Mouse (Mus musculus): ENCODE measurements around the gene Tshz2. TPM values are rescaled to one million over a fixed set of nuclear protein-coding genes. Genes with fewer than 3 reads are reported as not detected.

Gene Tshz2
- polyA plus RNA-seq, 1 experiment from 2014 or later = not detected

DNA sequence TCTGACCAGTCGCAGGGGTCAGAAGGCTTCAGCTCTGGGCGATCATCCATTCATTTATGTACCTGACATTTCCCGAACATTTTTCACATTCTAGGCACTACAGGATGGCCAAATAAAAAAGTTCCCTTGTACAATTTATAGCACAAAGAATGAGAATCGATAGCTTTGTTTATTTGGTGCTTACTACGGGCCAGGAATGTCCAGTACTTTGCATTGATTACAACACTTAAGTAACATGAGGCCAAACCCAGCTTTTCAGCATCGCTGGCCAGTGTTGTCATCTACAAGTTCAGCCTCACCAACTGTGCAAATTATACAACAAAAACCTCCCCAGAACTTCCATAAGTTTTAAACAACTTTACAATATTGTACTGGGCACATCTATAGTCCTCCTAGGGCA, 315.3 kb downstream of the Tshz2 start:
- WGBS (ENCODE audit: missing documents) = 91% methylated on average over 6 of the region's 6 CpGs
- no peak overlapping the region for H3K4me3 ChIP-seq (ENCODE audit: inconsistent target)
- no peaks in the 10 kb centered on the region for H3K79me2 ChIP-seq (ENCODE audit: inconsistent target)
- H3K27ac ChIP-seq = no peak overlapping the region
- H3K36me3 ChIP-seq (ENCODE audit: inconsistent target) = no peaks in the 10 kb centered on the region

GRCm38 (mm10) chr2:169951041-169951440, 318.2 kb downstream of the Tshz2 start:
- 88% methylated on average over 8 of the region's 8 CpGs for WGBS (ENCODE audit: missing documents)
- no peak overlapping the region for H3K27ac ChIP-seq
- no peaks in the 10 kb centered on the region for H3K36me3 ChIP-seq (ENCODE audit: inconsistent target)
- no peak overlapping the region for H3K4me3 ChIP-seq (ENCODE audit: inconsistent target)
- H3K79me2 ChIP-seq (ENCODE audit: inconsistent target) = no peaks in the 10 kb centered on the region

- Histone ChIP-seq H3K27ac (no peak overlapping the region), H3K79me2 (ENCODE audit: inconsistent target) (no peaks in the 10 kb centered on the region)
- 97% methylated on average over 2 of the region's 2 CpGs for WGBS (ENCODE audit: missing documents)
These were observed 320.2 kb downstream of the Tshz2 start for GRCm38 (mm10) chr2:169952981-169953380.

GRCm38 (mm10) chr2:169958736-169959573, 326.1 kb downstream of the Tshz2 start:
- Histone ChIP-seq H3K27ac (no peak overlapping the region), H3K4me3 (ENCODE audit: inconsistent target) (no peak overlapping the region), H3K79me2 (ENCODE audit: inconsistent target) (no peaks in the 10 kb centered on the region), H3K36me3 (ENCODE audit: inconsistent target) (no peaks in the 10 kb centered on the region)
- WGBS (ENCODE audit: missing documents) = 37% methylated on average over 16 of the region's 17 CpGs

More at GRCm38 (mm10) chr2:169952981-169953380, 320.2 kb downstream of the Tshz2 start:
- Histone ChIP-seq H3K36me3 (ENCODE audit: inconsistent target) (no peaks in the 10 kb centered on the region), H3K4me3 (ENCODE audit: inconsistent target) (no peak overlapping the region)

DNA sequence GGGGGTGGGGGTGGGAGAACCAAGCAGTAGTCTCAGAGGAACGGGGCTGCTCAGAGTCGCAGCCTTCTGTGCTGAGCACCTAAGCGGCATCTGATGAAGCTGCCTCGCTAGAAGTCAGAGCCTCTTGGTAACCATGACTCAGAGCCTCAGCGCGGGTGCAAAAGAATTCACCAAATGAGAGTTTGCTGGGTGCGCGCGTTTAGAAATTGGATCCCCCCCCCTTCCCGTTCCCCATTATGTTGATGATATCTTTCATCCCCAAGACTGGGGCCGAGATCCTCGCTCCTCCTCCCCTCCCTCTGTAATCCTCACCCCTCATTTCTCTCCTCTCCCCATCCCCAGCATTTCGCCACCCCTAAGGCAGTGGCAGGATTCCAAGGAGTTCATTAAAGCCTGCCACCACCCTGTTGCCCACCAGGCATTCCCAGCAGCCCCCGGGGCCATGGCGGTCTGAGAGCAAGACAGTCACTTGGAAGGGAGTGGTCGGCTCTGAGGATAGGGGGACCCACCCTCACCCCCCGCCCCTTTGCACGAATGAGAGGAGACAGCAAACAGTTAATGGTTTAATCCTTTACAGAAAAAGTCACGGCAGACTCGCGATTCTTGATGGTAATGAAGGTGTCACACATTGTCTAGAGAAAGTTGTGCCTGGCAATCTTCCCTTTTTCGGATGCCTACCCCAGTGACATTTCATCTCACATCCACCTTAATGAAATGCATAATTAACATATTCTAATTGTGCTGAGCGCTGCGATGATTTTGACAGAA, 328.8 kb downstream of the Tshz2 start:
- H3K4me3 ChIP-seq (ENCODE audit: inconsistent target) = no peak overlapping the region
- WGBS (ENCODE audit: missing documents) = 43% methylated on average over 22 of the region's 24 CpGs
- no peaks in the 10 kb centered on the region for H3K36me3 ChIP-seq (ENCODE audit: inconsistent target)
- no peaks in the 10 kb centered on the region for H3K79me2 ChIP-seq (ENCODE audit: inconsistent target)
- no peak overlapping the region for H3K27ac ChIP-seq

GRCm38 (mm10) chr2:169962231-169962600, 329.4 kb downstream of the Tshz2 start:
- Histone ChIP-seq H3K27ac (no peak overlapping the region), H3K79me2 (ENCODE audit: inconsistent target) (no peaks in the 10 kb centered on the region), H3K36me3 (ENCODE audit: inconsistent target) (no peaks in the 10 kb centered on the region), H3K4me3 (ENCODE audit: inconsistent target) (no peak overlapping the region)
- 63% methylated on average over 8 of the region's 8 CpGs for WGBS (ENCODE audit: missing documents)

DNA sequence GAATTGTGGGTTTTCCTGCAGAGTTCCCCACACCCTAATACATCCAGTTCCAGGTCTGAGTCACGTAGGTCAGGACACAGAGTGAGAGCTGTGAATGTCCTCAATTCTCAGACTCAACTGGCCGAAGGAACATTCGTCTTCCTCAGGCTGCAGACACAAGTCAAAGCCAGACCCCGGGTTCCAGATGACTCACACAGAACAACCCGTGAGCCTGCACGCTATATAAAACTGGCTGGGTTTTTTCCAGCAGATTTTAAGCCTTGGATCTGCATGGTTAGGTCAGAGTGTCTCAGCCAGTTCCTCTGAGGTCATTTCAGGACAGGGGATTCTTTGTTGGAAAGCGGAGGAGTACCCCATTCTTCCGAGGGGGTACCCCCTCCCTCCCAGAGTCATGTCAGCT, 330.0 kb downstream of the Tshz2 start:
- Histone ChIP-seq H3K36me3 (ENCODE audit: inconsistent target) (no peaks in the 10 kb centered on the region), H3K79me2 (ENCODE audit: inconsistent target) (no peaks in the 10 kb centered on the region), H3K27ac (no peak overlapping the region), H3K4me3 (ENCODE audit: inconsistent target) (no peak overlapping the region)
- 74% methylated on average over 8 of the region's 8 CpGs for WGBS (ENCODE audit: missing documents)

DNA sequence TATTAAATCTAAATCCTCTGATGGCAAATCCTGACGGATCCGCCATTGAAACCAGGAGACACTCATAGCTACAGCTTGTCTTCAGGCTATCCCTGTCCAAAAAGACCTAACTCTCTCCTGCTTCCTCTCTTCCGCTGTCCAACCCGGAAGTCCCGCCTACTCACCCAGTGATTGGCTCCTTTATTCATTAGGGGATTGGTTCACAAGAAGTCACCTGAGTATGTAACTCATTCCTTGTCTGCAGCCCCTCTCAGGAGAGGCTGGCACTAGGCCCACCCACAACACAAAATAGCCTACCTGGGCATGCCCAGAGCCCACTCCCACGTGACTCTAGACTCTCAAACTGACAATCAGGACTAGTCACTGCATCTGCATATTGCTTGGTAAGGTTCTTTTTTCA, 337.7 kb downstream of the Tshz2 start:
- 93% methylated on average over 6 of the region's 6 CpGs for WGBS (ENCODE audit: missing documents)
- Histone ChIP-seq H3K36me3 (ENCODE audit: inconsistent target) (no peaks in the 10 kb centered on the region), H3K27ac (no peak overlapping the region), H3K4me3 (ENCODE audit: inconsistent target) (no peak overlapping the region), H3K79me2 (ENCODE audit: inconsistent target) (no peaks in the 10 kb centered on the region)

DNA sequence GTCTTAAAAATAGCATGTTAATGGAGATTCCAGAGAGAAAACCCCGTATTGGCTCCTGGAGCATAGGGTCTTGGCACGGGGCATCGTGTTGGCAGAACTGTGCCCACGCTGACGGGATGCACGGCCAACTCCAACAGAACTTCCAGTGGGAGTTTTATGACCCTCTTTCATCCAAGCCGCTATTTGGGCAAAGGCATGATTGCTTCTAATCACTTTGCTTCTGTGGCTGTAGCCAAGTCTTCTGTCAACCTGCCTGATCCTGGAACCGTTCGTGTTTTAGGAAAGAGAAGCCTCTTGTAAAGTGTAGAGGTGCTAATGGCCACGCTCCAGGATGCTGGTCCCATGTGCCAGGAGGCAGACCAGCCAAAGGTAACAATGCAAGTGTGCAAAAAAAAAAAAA, 350.1 kb downstream of the Tshz2 start:
- Histone ChIP-seq H3K79me2 (ENCODE audit: inconsistent target) (no peaks in the 10 kb centered on the region), H3K4me3 (ENCODE audit: inconsistent target) (no peak overlapping the region), H3K36me3 (ENCODE audit: inconsistent target) (no peaks in the 10 kb centered on the region), H3K27ac (no peak overlapping the region)
- 91% methylated on average over 10 of the region's 10 CpGs for WGBS (ENCODE audit: missing documents)

DNA sequence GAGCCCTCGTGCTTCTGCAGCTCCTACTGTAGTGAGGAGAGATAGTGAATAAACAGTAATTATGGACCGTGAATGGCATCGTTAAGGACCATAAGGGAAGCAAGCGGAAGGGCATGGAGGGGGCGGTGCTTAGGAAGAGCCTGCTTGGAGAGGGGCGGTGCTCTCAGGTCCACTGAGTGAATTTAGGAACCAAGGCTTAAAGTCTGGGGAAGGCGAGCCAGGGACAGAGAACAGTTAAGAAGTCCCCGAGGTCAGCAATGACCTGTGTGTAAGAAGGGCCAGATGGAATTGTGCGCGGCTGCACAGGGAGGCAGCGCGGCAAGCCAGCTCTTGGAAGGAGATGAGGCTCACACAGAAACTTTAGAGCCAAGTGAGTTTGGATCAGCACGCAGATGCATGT, 354.4 kb downstream of the Tshz2 start:
- H3K79me2 ChIP-seq (ENCODE audit: inconsistent target) = no peaks in the 10 kb centered on the region
- H3K36me3 ChIP-seq (ENCODE audit: inconsistent target) = no peaks in the 10 kb centered on the region
- 66% methylated on average over 13 of the region's 13 CpGs for WGBS (ENCODE audit: missing documents)
- H3K4me3 ChIP-seq (ENCODE audit: inconsistent target) = no peak overlapping the region
- H3K27ac ChIP-seq = no peak overlapping the region

DNA sequence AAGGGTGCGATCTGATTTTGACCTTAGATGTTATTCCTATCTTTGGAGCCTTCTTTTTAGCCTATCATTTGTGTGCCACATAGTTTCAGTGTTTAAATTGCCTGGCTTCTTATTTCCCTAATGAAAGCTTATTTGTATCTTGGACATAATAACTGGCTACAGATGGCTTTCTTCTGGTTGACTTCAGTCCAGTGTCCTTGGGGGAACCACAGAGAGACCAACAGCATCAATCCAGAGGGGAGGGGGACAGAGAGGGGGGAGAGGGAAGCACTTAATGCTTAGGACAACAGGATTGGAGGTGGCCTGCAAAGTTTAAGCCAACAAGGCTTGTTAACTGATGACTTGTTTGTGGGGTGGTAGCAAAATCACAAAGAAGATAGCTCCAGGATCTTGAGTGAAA, 356.4 kb downstream of the Tshz2 start:
- whole genome bisulfite sequencing (ENCODE audit: missing documents) = 100% methylated on average over 1 of the region's 1 CpGs
- no peak overlapping the region for H3K4me3 ChIP-seq (ENCODE audit: inconsistent target)
- no peak overlapping the region for H3K27ac ChIP-seq
- H3K79me2 ChIP-seq (ENCODE audit: inconsistent target) = no peaks in the 10 kb centered on the region
- no peaks in the 10 kb centered on the region for H3K36me3 ChIP-seq (ENCODE audit: inconsistent target)

DNA sequence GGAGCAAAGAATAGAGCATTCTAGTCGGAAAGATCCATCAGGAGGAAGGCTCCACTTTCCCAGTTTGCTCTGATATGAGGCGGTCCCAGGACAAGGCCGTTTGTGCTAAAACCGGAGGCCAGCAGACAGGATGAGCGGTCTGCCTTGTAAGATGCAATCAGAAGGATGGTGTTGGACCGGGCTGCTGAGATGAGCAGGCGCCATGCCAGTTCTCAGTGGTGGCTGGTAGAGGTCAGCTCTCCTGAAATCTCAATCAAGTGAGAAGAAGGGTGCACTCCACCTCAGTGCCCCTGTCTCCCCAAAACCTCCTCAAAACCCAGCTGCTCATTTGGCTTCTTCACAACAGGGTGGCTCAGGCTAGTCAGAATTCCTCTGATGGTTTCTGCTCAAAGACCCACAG, 358.2 kb downstream of the Tshz2 start:
- H3K36me3 ChIP-seq (ENCODE audit: inconsistent target) = no peaks in the 10 kb centered on the region
- no peak overlapping the region for H3K27ac ChIP-seq
- 91% methylated on average over 7 of the region's 7 CpGs for WGBS (ENCODE audit: missing documents)
- no peak overlapping the region for H3K4me3 ChIP-seq (ENCODE audit: inconsistent target)
- no peaks in the 10 kb centered on the region for H3K79me2 ChIP-seq (ENCODE audit: inconsistent target)

GRCm38 (mm10) chr2:169995987-169996386, 363.2 kb downstream of the Tshz2 start:
- 52% methylated on average over 12 of the region's 12 CpGs for WGBS (ENCODE audit: missing documents)
- H3K79me2 ChIP-seq (ENCODE audit: inconsistent target) = no peaks in the 10 kb centered on the region
- H3K4me3 ChIP-seq (ENCODE audit: inconsistent target) = no peak overlapping the region
- no peaks in the 10 kb centered on the region for H3K36me3 ChIP-seq (ENCODE audit: inconsistent target)
- no peak overlapping the region for H3K27ac ChIP-seq

DNA sequence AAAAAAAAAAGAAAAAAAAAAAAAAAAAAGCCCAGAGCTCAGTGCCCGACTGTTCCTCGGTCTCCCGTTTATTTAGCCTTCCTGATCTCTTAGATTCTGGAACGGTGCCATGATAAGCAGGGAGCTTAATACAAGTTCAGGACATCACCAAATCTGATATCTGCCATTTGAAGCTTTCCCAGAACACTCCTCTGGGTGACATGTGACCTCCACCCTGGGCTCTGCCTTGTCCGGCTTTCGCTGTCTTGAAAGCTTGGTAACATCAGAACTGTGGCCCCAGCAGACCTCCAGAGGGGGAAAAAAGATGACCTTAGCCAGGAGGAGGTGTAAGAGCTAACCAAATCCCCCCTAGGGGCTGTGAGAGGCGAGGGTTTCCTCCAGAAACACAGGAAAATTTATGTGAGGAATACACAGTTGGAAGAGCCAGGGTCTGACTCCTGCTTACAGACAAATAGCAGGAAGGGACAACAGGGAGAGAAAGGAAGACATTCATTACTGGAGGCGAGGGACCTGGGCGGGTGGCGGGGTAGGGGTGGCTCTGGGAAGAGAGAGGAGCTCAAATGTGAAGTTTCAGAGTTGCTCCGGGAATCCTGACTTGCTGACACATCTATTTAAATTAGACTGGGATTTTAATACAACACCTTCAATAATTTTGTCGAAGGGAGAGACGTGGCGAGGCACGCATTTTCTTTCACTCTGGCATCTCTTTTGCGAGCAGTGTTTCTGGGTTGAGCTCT, 363.9 kb downstream of the Tshz2 start:
- WGBS (ENCODE audit: missing documents) = 66% methylated on average over 16 of the region's 16 CpGs
- Histone ChIP-seq H3K36me3 (ENCODE audit: inconsistent target) (no peaks in the 10 kb centered on the region), H3K4me3 (ENCODE audit: inconsistent target) (no peak overlapping the region), H3K27ac (no peak overlapping the region), H3K79me2 (ENCODE audit: inconsistent target) (no peaks in the 10 kb centered on the region)
